Mouse (Mus musculus) heart, embryonic 14.5 days (tissue): Measurements from ENCODE around the gene Camk2g. TPM values are rescaled to one million over a fixed set of nuclear protein-coding genes. Genes with fewer than 3 reads are reported as not detected.

Source experiments
- ATAC-seq: fragments of 200-750 bp; cut with Nextera tagmentation; 2 replicates; pipeline ENCODE4 v1.8.0; 2017; ENCODE audit warnings: low read depth, moderate TSS enrichment; ENCODE audit not compliant: insufficient number of reproducible peaks, insufficient read depth, low FRiP score
- H3K27ac ChIP-seq, 2 experiments: fragments of 200-500 bp in 1 of 2; fragments of 300-500 bp in 1 of 2; sonication (generic) in 1 of 2; replicated peaks in 1 of 2; 2 replicates each; pipeline ENCODE4 v1.5.1; 2012 to 2014; ENCODE audit warnings: low read depth in 2 of 2, low read length in 2 of 2, control low read depth in 1 of 2, mild to moderate bottlenecking in 1 of 2, mixed read lengths in 1 of 2; ENCODE audit not compliant: control insufficient read depth in 1 of 2, insufficient read depth in 1 of 2
- H3K27me3 ChIP-seq: fragments of 300-500 bp; sonication (generic); 2 replicates; pipeline ENCODE4 v1.6.1; 2014; ENCODE audit warnings: mild to moderate bottlenecking, low read length, control low read depth; ENCODE audit not compliant: control insufficient read depth, insufficient read depth
- H3K36me3 ChIP-seq: fragments of 300-500 bp; sonication (generic); 2 replicates; pipeline ENCODE4 v1.6.1; 2014; ENCODE audit warnings: mild to moderate bottlenecking, control low read depth, low read length, mixed read lengths; ENCODE audit not compliant: control insufficient read depth, insufficient read depth
- H3K4me1 ChIP-seq, 2 experiments: fragments of 200-500 bp in 1 of 2; fragments of 300-500 bp in 1 of 2; sonication (generic) in 1 of 2; 2 replicates each; pipeline ENCODE4 v1.6.1; 2012 to 2014; ENCODE audit warnings: low read length in 2 of 2, control low read depth in 1 of 2, mixed read lengths in 1 of 2; ENCODE audit not compliant: control insufficient read depth in 2 of 2, insufficient read depth in 2 of 2
- H3K4me2 ChIP-seq: fragments of 300-500 bp; sonication (generic); 2 replicates; pipeline ENCODE4 v1.6.1; 2014; ENCODE audit warnings: mild to moderate bottlenecking, low read length
- H3K4me3 ChIP-seq, 2 experiments: fragments of 200-500 bp in 1 of 2; fragments of 300-500 bp in 1 of 2; sonication (generic) in 1 of 2; 2 replicates each; pipeline ENCODE4 v1.5.1; 2012 to 2014; ENCODE audit warnings: low read length in 2 of 2, mild to moderate bottlenecking in 2 of 2, control low read depth in 1 of 2, low read depth in 1 of 2, moderate library complexity in 1 of 2; ENCODE audit not compliant: control insufficient read depth in 1 of 2, insufficient read depth in 1 of 2
- H3K9ac ChIP-seq: fragments of 300-500 bp; sonication (generic); 2 replicates; pipeline ENCODE4 v1.6.1; 2014; ENCODE audit warnings: mild to moderate bottlenecking, low read length
- H3K9me3 ChIP-seq: fragments of 300-500 bp; sonication (generic); 2 replicates; pipeline ENCODE4 v1.6.1; 2016; ENCODE audit warnings: low read length, control low read depth; ENCODE audit not compliant: control insufficient read depth
- WGBS: fragments of 180-500 bp; shearing (Covaris S2); extraction: QIAGEN DNeasy Blood & Tissue Kit; methylation state at CpG from one replicate; pipeline ENCODE4 v1.1.7; 2014; 5-methylcytosine and 5-hydroxymethylcytosine counted together
- polyA plus RNA-seq: library from polyadenylated mRNA; unstranded; fragments of >200 nt; fragmentation: Nextera tagmentation; extraction: Ambion mirVana; gene quantifications from 2 replicates; pipeline ENCODE4 v1.2.1, GENCODE M21; 2014

Gene Camk2g
- polyA plus RNA-seq, 1 experiment from 2014 or later: 64.0 TPM

DNA sequence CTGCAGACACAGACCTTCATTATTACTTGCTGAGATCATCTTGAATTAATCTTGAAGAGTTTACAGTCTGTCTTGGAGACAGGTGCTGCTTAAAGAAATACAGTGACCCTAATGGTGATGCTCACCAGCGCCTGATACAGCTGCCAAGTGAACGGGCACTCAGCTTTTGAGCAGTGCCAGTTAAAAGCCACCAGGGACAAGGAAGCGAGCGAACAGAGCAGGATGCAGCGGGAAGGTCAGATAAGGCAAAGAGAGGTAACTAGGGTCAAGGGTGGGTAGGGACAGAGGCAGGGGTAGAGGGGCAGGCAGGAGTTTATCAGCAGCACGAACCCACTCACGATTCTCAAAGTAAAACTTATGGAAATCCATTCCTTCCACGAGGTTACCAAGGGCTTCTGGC lies 55.4 kb downstream of the Camk2g start:
- Histone ChIP-seq H3K9me3 (no peaks in the 10 kb centered on the region), H3K4me1 (peaks cover 11 to 23% of the 10 kb centered on the region in 2 experiments), H3K27me3 (no peaks in the 10 kb centered on the region), H3K4me3 (no peak overlapping the region), H3K9ac (no peak overlapping the region), H3K36me3 (peaks cover 78% of the 10 kb centered on the region), H3K4me2 (no peak overlapping the region), H3K27ac (0 out of 4 replicates have a peak overlapping the region, but pooled peaks of 1 of the 2 experiments have one; percentile 21)
- no peak for ATAC-seq
- 58% methylated on average over 8 of the region's 8 CpGs for WGBS

DNA sequence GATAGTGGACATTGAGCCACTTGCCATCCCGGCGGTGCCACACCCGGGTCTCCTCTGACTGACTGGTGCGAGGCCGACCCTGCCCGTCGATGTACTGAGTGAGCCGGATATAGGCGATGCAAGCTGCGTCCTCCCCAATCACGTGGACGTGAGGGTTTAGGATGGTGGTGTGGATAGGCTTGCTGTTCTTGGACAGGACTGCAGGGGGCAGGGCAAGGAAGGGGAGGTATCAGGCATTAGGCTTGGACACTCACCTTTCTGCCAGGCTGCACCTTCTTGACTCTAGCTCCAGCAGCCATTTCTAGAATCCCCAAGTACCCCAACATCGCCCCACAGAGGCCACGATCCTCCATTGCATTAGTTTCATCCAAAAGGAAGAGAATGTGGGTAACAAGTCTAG lies 56.6 kb downstream of the Camk2g start:
- Histone ChIP-seq H3K36me3 (peaks cover 72% of the 10 kb centered on the region), H3K9ac (no peak overlapping the region), H3K27ac (no peak overlapping the region; a peak in 1 of 4 replicates), H3K4me3 (no peak overlapping the region), H3K9me3 (no peaks in the 10 kb centered on the region), H3K4me2 (no peak overlapping the region), H3K27me3 (no peaks in the 10 kb centered on the region), H3K4me1 (peaks cover 13 to 33% of the 10 kb centered on the region in 2 experiments)
- ATAC-seq: no peak
- WGBS: 31% methylated on average over 14 of the region's 14 CpGs

DNA sequence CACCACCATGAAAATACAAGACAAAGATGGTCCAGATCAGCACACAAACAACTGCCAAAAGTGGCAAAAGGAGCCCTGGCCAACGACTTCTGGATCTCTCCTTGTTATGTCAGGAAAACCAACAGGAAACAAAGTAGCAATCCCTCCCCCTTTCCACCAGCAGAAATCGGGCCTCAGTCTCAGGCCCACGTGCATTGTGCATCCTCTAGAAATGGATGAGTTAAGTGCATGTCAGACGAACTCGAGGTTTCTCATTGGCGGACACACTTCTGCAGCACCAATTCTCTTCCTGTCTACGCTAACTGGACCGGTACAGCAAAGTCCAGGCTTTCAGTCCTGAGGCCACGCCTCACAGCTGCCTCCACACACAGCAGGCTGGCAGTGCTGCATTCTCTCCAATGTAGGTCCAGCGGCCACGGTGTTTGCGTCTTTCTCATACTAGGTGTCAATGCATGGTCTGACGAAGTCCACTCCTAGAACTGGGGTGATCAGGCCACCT lies 57.9 kb downstream of the Camk2g start:
- WGBS: 74% methylated on average over 13 of the region's 13 CpGs
- Histone ChIP-seq H3K9ac (no peak overlapping the region), H3K36me3 (peaks cover 72% of the 10 kb centered on the region), H3K27me3 (no peaks in the 10 kb centered on the region), H3K4me1 (peaks cover 13 to 33% of the 10 kb centered on the region in 2 experiments), H3K4me2 (no peak overlapping the region), H3K27ac (peak overlapping the region in 1 of 2 experiments; percentile 87; a peak in 2 of 4 replicates), H3K9me3 (no peaks in the 10 kb centered on the region), H3K4me3 (no peak overlapping the region)
- ATAC-seq: no peak

DNA sequence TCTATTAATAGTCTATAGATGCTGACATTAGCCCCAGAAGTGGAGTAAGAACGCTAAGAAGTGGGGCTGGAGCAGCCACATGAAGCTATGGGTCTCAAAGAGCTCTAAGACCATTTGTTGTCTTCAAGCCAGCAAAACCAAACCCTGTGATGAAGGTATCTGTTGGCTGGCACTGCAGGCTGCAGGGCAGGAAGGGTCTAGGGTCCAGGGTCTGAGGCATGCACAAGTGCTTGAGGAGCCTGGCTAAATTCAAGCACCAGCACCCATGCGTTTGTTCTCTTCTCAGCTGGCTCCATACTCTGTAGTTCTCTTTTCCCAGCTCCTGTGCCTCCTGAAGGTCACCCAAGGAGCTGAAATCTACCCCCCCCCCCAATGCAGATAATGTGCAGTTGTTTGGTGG lies 58.8 kb downstream of the Camk2g start:
- Histone ChIP-seq H3K27me3 (no peaks in the 10 kb centered on the region), H3K9ac (peak overlapping the region; percentile 95; the same call in 1 of the 2 replicates), H3K4me1 (peaks cover 13 to 33% of the 10 kb centered on the region in 2 experiments), H3K36me3 (peaks cover 72% of the 10 kb centered on the region), H3K4me3 (no peak overlapping the region), H3K27ac (peak overlapping the region; percentile 58 to 87), H3K4me2 (peak overlapping the region; percentile 81), H3K9me3 (no peaks in the 10 kb centered on the region)
- 41% methylated on average over 2 of the region's 2 CpGs for WGBS
- ATAC-seq: no peak

DNA sequence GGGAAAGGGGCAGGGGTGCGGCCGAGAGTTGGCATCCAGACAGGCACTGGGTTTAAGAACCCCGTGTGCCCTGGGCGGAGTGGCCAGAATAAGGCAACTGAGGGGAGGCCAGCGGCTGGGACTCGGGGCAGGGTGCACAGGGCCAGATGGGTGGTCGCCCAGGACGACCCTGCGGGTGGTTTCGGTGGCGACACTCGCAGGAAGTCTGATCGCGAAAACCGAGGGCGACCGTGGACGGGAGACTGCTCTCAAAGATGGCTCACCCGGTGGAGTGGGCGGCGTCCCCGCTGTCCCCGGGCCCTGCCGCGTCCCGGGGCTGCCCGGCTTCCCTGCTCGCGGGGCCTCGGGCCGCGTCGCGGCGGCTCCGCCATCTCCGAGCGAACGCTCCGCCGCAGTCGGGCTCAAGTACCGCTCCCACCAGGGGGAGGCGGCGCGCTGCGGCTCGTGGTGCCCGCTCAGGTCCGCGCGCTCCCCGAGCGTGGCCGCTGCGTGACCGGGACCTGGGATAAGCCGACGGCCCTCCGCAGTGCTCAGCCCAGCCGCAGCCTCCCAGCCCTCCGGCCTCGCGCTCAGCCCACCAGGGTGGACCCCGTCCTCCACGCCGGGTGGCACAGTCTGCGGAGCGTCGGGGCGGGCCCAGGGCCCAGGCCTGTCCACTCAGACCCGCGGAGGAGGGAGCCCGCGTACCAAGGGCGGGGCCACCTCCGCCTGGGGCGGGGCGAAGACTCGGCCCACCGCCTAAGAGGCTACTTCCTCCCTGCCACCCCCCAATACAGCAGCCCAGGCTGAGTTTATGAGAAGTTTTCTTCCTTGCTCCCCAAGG lies 59.7 kb downstream of the Camk2g start, which contains the start of gene Ndst2:
TSS of gene Ndst2 (minus strand) at position 611 of the 823 bp plus-strand sequence.
- H3K4me1 ChIP-seq: peaks cover 13 to 33% of the 10 kb centered on the region in 2 experiments
- no peaks in the 10 kb centered on the region for H3K27me3 ChIP-seq
- under 1% methylated on average over 63 of the region's 81 CpGs for WGBS
- H3K4me3 ChIP-seq: peak within 1 kb of the TSS; percentile 78 to 86
- no peaks in the 10 kb centered on the region for H3K9me3 ChIP-seq
- peak; percentile 96 for ATAC-seq
- H3K4me2 ChIP-seq: peak within 1 kb of the TSS; percentile 81
- H3K9ac ChIP-seq: peak within 1 kb of the TSS; percentile 95
- H3K27ac ChIP-seq: peak within 1 kb of the TSS; percentile 67 to 87
- peaks cover 72% of the 10 kb centered on the region for H3K36me3 ChIP-seq

DNA sequence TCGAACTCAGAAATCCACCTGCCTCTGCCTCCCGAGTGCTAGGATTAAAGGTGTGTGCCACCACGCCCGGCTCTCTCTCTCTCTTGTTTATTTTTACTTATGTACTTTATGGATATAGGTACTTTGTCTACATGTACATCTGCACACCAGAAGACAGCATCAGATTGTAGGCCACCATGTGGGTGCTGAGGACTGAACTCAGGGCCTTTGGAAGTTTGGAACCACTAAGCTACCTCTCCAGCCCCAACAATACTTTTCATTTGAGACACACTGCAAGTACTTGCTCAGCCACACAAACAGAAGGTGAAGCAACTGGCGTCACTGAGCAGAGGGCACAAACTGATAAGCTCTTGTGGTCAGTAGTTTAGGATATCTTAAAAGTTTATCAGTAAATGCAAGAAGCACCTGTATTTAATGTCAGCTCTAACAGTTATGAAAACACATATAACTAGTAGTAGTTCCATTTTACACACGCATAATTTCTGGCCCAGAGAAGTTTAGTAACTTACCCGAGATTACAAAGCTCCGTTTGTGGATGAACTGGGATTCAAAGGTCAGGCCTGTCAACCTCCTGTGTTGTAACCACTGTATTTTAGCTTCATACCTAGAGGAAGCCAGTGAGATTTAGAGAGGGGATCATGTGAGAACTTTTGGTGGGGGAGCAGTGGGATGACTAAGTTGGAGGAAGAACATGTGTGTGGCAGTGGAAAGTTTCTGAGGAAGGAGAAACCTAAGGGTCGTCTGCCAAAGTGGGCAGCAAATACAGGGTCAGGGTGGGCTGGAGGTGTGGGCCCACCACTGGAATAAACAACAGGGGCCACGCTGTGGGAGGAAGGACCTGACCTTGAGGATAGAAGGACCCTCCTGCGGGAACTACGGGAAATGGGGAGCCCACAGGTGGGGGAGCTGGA lies 60.6 kb downstream of the Camk2g start:
- peaks cover 72% of the 10 kb centered on the region for H3K36me3 ChIP-seq
- peak overlapping the region; percentile 81 for H3K4me2 ChIP-seq
- H3K4me3 ChIP-seq: peak overlapping the region; percentile 78 to 86
- ATAC-seq: no peak
- H3K27me3 ChIP-seq: no peaks in the 10 kb centered on the region
- peak overlapping the region; percentile 95 for H3K9ac ChIP-seq
- peaks cover 13 to 28% of the 10 kb centered on the region in 2 experiments for H3K4me1 ChIP-seq
- no peaks in the 10 kb centered on the region for H3K9me3 ChIP-seq
- 41% methylated on average over 12 of the region's 12 CpGs for WGBS
- H3K27ac ChIP-seq: peak overlapping the region; percentile 67 to 87
